Mouse (Mus musculus) neural tube, embryonic 14.5 days (tissue): Measurements from ENCODE around the gene Zfp950. TPM values are rescaled to one million over a fixed set of nuclear protein-coding genes. Genes with fewer than 3 reads are reported as not detected.

ENCODE experiments used
- polyA plus RNA-seq: library from polyadenylated mRNA; unstranded; fragments of >200 nt; fragmentation: Nextera tagmentation; extraction: Ambion mirVana; gene quantifications from 2 replicates; pipeline ENCODE4 v1.2.1, GENCODE M21; 2014

Zfp950 gene
- polyA plus RNA-seq, 1 experiment from 2014 or later, result 47.6 TPM

Other genes starting within 250 kb of the Zfp950 start
- 0.17 and 0.36 TPM in 2 replicates for gene Gm7102, start 35.5 kb upstream of the Zfp950 start, polyA plus RNA-seq
- gene Gm6020, start 43.0 kb upstream of the Zfp950 start, polyA plus RNA-seq, result not detected in 2 replicates
- 57.1 and 73.5 TPM in 2 replicates for gene Csf2ra, start 87.6 kb upstream of the Zfp950 start, polyA plus RNA-seq
- not detected in 2 replicates for gene Gm21060, start 156.2 kb upstream of the Zfp950 start, polyA plus RNA-seq